Mouse (Mus musculus) embryonic facial prominence, embryonic 14.5 days (tissue): ENCODE results near the gene Tgif2. TPM values are rescaled to one million over a fixed set of nuclear protein-coding genes. Genes with fewer than 3 reads are reported as not detected.
"Not testable (repeated sequence)": the region's sequence is repeated elsewhere in the genome, so short reads cannot be mapped to it uniquely, and the experiment has no call there.

Source experiments
- ATAC-seq: fragments of 200-750 bp; cut with Nextera tagmentation; 2 replicates; pipeline ENCODE4 v1.8.0; 2017; ENCODE audit warnings: low read depth, moderate number of reproducible peaks, moderate TSS enrichment
- DNase-seq: peaks from one replicate; pipeline ENCODE4 v3.0.0-alpha.2; 2015; ENCODE audit warnings: low spot score
- H3K27ac ChIP-seq: fragments of 300-500 bp; sonication (generic); replicated peaks from 2 replicates; pipeline ENCODE4 v1.5.1; 2014; ENCODE audit warnings: low read depth, mild to moderate bottlenecking, low read length, moderate library complexity
- H3K27me3 ChIP-seq: fragments of 300-500 bp; sonication (generic); replicated peaks from 2 replicates; pipeline ENCODE4 v1.6.1; 2014; ENCODE audit warnings: low read length; ENCODE audit not compliant: control insufficient read depth, insufficient read depth
- H3K36me3 ChIP-seq: fragments of 300-500 bp; sonication (generic); 2 replicates; pipeline ENCODE4 v1.6.1; 2014; ENCODE audit warnings: low read length, mixed read lengths; ENCODE audit not compliant: control insufficient read depth, insufficient read depth
- H3K4me1 ChIP-seq: fragments of 300-500 bp; sonication (generic); 2 replicates; pipeline ENCODE4 v1.6.1; 2014; ENCODE audit warnings: antibody characterized with exemption, low read length; ENCODE audit not compliant: control insufficient read depth, insufficient read depth
- H3K4me2 ChIP-seq: fragments of 300-500 bp; sonication (generic); 2 replicates; pipeline ENCODE4 v1.6.1; 2014; ENCODE audit warnings: low read depth, mild to moderate bottlenecking, low read length, moderate library complexity, mixed read lengths
- H3K4me3 ChIP-seq: fragments of 300-500 bp; sonication (generic); 2 replicates; pipeline ENCODE4 v1.5.1; 2014; ENCODE audit warnings: low read depth, mild to moderate bottlenecking, low read length
- H3K9ac ChIP-seq: fragments of 300-500 bp; sonication (generic); 2 replicates; pipeline ENCODE4 v1.6.1; 2014; ENCODE audit warnings: low read depth, mild to moderate bottlenecking, low read length, moderate library complexity, mixed read lengths
- H3K9me3 ChIP-seq: fragments of 300-500 bp; sonication (generic); 2 replicates; pipeline ENCODE4 v1.6.1; 2016; ENCODE audit warnings: low read length; ENCODE audit not compliant: control insufficient read depth
- WGBS: fragments of 180-500 bp; shearing (Covaris S2); extraction: QIAGEN DNeasy Blood & Tissue Kit; methylation state at CpG from one replicate; pipeline ENCODE4 v1.1.7; 2014; 5-methylcytosine and 5-hydroxymethylcytosine counted together
- polyA plus RNA-seq: library from polyadenylated mRNA; unstranded; fragments of >200 nt; fragmentation: Nextera tagmentation; extraction: Ambion mirVana; gene quantifications from 2 replicates; pipeline ENCODE4 v1.2.1, GENCODE M21; 2014

Gene Tgif2
- polyA plus RNA-seq, 1 experiment from 2014 or later, result 44.3 TPM

DNA sequence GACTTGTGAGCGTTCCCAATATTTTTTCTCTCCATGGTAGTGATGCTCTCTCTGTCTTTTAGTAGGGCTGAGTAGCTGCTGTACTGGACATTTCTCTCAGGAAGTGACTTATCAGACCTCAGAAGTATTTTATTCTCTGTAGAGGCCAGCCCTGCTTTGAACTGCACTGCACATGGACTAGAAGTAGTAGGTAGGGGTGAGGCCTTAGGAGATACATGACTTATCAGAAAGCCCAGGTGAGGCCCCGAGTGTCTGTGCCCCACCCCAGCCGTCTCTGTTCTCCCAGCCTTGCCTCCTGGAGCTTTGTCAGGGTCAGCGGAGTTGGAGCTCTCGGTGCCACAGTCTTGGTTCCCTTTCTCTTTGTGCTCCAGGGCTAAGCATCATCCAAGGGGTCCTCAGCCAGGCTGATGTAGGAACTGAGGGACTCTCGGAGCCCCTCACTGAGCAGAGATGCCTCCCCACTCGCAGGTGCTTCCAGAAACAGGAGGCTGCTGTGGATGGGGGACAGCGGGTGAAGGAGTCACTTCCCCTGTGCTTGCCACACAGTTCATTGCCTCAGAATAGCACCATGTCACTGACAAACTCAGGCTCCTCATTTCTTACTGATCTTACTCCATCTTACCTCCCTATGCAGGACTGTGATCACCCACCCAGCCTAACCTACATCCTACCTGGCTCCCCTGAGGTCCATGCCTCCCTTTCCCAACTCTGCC lies 34.4 kb downstream of the Tgif2 start:
- H3K9me3 ChIP-seq, result no peaks in the 10 kb centered on the region
- H3K27me3 ChIP-seq, result no peaks in the 10 kb centered on the region
- no peak overlapping the region for H3K4me2 ChIP-seq
- no peak overlapping the region for H3K9ac ChIP-seq
- H3K4me1 ChIP-seq, result no peaks in the 10 kb centered on the region
- H3K4me3 ChIP-seq, result no peak overlapping the region
- ATAC-seq (no peak), DNase-seq (no peak)
- WGBS, result 95% methylated on average over 8 of the region's 8 CpGs
- H3K27ac ChIP-seq, result no peak overlapping the region
- peaks cover 62% of the 10 kb centered on the region for H3K36me3 ChIP-seq

DNA sequence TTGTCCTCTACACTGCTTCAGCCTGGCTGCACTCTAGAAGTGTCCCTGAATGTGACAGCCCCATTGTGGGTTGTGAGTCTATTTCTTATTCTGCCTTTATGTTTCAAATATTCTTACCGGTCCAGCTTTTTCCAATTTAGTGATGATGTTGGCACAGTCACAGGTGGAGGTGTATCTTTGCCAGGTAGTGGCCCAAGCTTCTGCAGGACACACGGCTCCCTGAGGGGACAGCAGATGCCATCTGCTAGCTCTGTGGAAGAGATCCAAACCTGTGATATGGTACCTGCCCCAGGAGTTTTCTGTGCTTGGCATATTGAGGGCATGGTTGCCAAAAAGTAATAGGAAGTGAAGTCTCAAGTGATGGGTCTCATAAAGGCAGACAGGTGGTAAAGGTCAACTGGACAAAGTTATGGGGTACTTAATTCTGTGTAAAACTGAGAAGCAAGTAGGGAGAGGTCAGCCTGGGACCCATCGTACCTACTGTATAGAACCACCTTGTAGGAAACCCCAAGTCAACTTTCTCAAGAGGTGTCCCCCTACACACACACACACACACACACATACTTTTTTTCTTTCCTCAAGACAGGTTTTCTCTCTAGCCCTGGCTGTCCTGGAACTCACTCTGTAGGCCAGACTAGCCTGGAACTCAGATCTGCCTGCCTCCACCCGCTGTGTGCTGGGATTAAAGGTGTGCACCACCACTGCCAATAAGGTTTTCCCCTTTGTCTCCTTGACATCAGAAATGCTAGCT lies 35.1 kb downstream of the Tgif2 start:
- peaks cover 55% of the 10 kb centered on the region for H3K36me3 ChIP-seq
- H3K4me2 ChIP-seq, result no peak overlapping the region
- DNase-seq (no peak), ATAC-seq (no peak)
- H3K27ac ChIP-seq, result no peak overlapping the region
- no peak overlapping the region for H3K4me3 ChIP-seq
- no peaks in the 10 kb centered on the region for H3K9me3 ChIP-seq
- no peaks in the 10 kb centered on the region for H3K27me3 ChIP-seq
- 92% methylated on average over 4 of the region's 4 CpGs for WGBS
- no peak overlapping the region for H3K9ac ChIP-seq
- H3K4me1 ChIP-seq, result no peaks in the 10 kb centered on the region

DNA sequence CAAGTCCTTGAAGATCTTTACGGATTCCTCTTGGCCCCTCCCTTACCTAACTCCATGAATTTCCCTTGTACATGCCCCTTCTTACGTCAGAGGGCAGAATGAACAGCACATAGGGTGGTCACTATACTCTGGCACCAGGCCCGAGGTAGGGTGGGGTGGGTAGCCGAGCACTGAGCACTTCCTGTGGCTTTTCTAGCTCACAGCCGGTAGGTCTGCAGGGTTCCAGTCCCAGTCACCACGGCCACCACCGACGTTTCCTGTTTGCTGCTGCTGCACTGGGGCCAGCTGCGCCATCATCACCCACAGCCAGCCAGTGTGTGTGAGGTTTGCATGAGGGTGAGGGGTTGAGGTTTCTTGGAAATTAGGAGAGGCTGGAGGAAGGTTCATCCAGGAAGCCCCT lies 37.9 kb downstream of the Tgif2 start:
- DNase-seq (no peak), ATAC-seq (no peak)
- Histone ChIP-seq H3K4me3 (no peak overlapping the region), H3K4me1 (no peaks in the 10 kb centered on the region), H3K9ac (no peak overlapping the region), H3K27me3 (no peaks in the 10 kb centered on the region), H3K4me2 (no peak overlapping the region), H3K9me3 (no peaks in the 10 kb centered on the region), H3K27ac (no peak overlapping the region), H3K36me3 (peaks cover 29% of the 10 kb centered on the region)
- WGBS, result 48% methylated on average over 9 of the region's 9 CpGs

DNA sequence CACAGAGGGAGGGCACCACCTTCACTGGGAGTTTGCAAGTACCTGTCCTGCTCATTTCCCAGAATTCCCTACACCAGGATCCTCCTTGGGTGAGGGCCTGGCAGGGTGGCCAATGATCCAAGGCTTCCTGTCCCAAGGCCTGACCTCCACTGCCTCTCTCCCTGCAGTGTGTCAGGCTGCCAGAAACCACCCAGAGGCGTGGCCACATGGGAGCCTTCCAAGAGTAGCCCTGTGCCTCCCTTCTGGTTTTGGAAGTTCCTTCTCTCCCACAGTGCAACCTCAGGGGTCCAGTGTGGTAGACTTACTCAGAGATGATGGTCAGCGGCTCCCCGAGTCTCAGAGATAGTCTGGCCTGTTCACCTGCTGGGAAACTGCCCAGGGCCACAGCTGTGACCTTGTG lies 39.7 kb downstream of the Tgif2 start:
- H3K4me1 ChIP-seq, result no peaks in the 10 kb centered on the region
- no peak for ATAC-seq
- no peaks in the 10 kb centered on the region for H3K9me3 ChIP-seq
- no peak overlapping the region for H3K4me3 ChIP-seq
- no peak for DNase-seq
- WGBS, result 76% methylated on average over 3 of the region's 3 CpGs
- H3K4me2 ChIP-seq, result no peak overlapping the region
- no peaks in the 10 kb centered on the region for H3K27me3 ChIP-seq
- H3K36me3 ChIP-seq, result peaks cover 11% of the 10 kb centered on the region
- H3K27ac ChIP-seq, result no peak overlapping the region
- no peak overlapping the region for H3K9ac ChIP-seq

GRCm38 (mm10) chr2:156882431-156883001 lies 42.7 kb downstream of the Tgif2 start:
- WGBS, result 29% methylated on average over 10 of the region's 10 CpGs

DNA sequence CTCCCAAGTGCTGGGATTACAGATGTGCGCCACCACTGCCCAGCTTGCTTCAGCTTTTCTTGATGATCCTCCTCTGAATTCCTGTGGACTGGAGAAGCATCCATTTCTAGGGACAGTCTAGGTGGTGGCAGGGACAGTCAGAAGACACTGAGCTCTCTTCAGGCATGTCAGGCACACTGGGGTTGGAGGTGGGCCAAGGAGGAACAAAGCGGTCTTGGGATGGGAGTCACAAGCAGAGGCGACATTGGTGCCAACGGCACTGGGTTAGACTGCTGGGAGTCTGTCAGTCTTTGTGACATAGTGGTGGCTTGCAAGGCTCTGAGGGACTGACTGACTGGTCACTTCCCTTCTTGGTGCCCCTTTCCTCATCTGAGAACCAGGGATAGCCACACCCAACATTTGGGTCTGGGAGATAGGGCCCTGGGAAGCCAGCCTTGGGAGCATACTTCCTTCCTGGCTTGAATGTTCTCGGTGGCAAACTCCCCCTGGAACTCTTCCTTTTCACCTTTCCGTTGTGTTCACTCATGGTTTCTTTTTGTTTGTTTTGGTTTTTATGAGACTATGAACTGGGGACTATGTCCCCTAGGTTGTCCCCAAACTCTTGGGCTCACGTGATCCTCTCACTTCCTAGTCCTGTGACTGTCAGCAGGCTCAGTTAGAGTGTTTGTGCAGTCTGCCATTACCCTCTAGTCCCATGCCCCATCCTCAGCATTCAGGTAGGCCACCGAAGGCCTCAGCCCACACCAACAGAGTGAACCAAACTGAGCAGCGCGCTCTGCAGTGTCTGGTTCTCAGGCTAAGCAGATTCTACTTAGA lies 44.8 kb downstream of the Tgif2 start:
- WGBS, result 87% methylated on average over 10 of the region's 10 CpGs
- Histone ChIP-seq H3K4me2 (no peak overlapping the region), H3K4me1 (no peaks in the 10 kb centered on the region), H3K27ac (no peak overlapping the region), H3K9ac (no peak overlapping the region), H3K36me3 (no peaks in the 10 kb centered on the region), H3K27me3 (no peaks in the 10 kb centered on the region), H3K9me3 (no peaks in the 10 kb centered on the region), H3K4me3 (no peak overlapping the region)
- DNase-seq (no peak), ATAC-seq (no peak)

More at GRCm38 (mm10) chr2:156882431-156883001, 42.7 kb downstream of the Tgif2 start:
- no peak for DNase-seq
- Histone ChIP-seq H3K4me2 (no peak overlapping the region), H3K4me3 (no peak overlapping the region), H3K27ac (no peak overlapping the region), H3K9me3 (no peaks in the 10 kb centered on the region), H3K36me3 (no peaks in the 10 kb centered on the region), H3K27me3 (no peaks in the 10 kb centered on the region), H3K9ac (no peak overlapping the region), H3K4me1 (no peaks in the 10 kb centered on the region)
- ATAC-seq, result no peak

- DNase-seq, H3K4me1 ChIP-seq, H3K27ac ChIP-seq, H3K4me3 ChIP-seq, H3K9me3 ChIP-seq, ATAC-seq, H3K9ac ChIP-seq, H3K36me3 ChIP-seq, H3K27me3 ChIP-seq, H3K4me2 ChIP-seq: not testable (repeated sequence)
- WGBS, result 27% methylated on average over 2 of the region's 2 CpGs
Observed at GRCm38 (mm10) chr2:156885666-156886065, 45.9 kb downstream of the Tgif2 start.

- H3K27me3 ChIP-seq, result no peaks in the 10 kb centered on the region
- H3K9me3 ChIP-seq, result no peaks in the 10 kb centered on the region
- 55% methylated on average over 10 of the region's 10 CpGs for WGBS
- H3K9ac ChIP-seq, result no peak overlapping the region
- no peaks in the 10 kb centered on the region for H3K36me3 ChIP-seq
- no peak overlapping the region for H3K27ac ChIP-seq
- H3K4me3 ChIP-seq, result no peak overlapping the region
- H3K4me1 ChIP-seq, result no peaks in the 10 kb centered on the region
- ATAC-seq, result no peak
- H3K4me2 ChIP-seq, result no peak overlapping the region
- DNase-seq, result no peak
Observed at GRCm38 (mm10) chr2:156886084-156886631, 46.4 kb downstream of the Tgif2 start.
